Mouse (Mus musculus) 3134 (cell line): ENCODE data around the gene C1qtnf4.

Experiments
- DNase-seq: peaks from one replicate; pipeline ENCODE4 v3.0.0-alpha.2; 2011; ENCODE audit warnings: low spot score; ENCODE audit not compliant: insufficient read length; ENCODE audit errors: extremely low read depth

The C1qtnf4 gene

DNA sequence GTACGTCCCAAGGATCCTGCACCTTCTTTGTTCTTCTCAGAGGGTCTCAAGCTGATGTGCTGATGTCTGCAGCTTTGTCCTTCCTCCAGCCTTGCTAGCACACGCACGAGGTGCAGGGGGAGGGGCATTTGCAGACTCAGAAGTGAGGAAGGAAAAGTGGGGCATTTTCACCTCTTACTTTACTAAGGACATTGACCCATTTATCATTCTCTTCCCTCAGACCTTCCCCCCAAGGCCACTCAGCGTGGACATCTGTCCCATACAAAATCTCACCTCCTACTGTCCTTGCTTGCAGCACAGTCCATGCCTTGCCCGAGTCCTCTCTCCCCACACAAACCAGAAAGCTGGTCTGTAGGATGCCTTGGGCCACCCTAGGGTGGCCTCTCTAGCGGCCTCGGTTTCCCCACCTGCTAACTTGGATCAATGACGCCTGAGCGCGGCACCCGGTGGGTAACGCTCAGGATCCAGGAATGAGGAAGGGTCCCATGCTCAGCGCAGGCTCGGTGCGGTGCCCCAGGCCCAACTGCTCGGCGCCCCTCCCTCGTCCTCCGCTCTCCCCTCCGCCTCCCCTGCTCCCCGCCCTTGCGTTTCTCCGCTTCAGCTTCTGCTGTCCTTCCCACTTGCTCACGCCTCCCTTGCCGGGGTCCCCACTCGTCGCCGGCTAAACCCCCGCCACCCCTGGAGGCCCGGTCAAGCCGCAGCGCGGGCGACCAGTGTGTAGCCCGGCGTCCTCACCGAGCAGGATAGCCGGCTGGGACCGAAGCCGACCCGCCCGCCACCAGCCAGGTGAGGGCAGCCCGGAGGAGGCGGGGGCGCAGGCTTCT lies at the start of gene C1qtnf4:
Gene C1qtnf4, plus strand, starts transcription at position 643 of the 824 bp plus-strand sequence.
- DNase-seq: no peak

DNA sequence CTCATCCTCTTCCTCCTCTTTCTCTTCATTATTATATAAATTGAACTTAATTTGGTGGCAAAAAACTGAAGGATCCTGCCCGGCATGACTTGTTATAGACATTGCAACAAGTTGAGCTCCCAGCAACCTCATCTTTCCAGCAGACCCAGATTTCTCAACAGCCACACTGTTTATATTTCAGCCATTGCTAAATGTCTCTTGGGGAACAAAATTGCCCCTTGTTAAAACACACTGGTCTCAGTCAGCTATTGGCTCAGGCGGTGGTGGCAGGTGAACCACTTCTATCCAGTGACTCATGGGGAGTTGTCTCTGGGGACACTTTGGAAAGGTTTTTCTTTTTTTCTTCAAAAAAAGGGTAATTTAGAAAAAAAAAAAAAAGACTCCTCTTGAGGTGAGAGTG lies 47.0 kb upstream of the C1qtnf4 start:
- no peak for DNase-seq

GRCm38 (mm10) chr2:90843666-90844065 lies 42.0 kb upstream of the C1qtnf4 start:
- no peak for DNase-seq

- DNase-seq: no peak
Measured at GRCm38 (mm10) chr2:90844262-90844661, 41.4 kb upstream of the C1qtnf4 start.

- DNase-seq: no peak
Measured at GRCm38 (mm10) chr2:90845234-90845633, 40.4 kb upstream of the C1qtnf4 start.

DNA sequence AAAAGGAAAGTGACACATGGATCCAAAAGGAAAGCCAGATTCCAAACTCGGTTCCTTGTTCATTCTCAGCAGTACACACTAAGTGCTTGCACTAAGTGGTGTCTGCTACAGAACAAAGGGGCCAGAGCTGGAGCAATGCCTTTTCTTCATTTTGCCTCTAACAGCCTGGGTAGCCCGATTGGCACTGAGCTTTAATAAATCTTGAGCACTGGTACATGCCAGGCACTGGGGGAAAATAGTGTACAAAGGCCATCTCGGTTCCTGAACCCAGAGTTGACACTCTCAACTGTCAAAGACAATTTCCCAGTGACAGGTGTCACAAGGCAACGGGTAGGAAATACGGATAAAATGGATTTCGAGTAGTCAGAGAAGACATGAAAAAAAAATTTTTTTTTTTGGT lies 39.5 kb upstream of the C1qtnf4 start:
- DNase-seq: no peak

DNA sequence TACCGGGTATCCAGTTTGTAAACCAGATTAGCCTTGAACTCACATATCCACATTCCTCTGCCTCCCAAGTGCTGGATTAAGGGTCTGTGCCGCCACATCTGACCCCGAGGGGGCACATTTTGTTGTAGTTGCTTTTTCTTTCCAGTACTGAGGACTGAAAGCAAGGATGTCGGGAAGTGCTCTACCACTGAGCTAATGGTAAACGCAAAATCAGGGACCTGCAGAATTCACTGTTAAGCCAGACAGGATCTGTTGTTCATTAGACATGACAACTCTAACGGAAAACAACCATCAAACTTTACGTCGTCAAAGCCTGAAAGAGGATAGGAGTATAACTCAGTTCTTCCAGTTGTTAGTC lies 39.1 kb upstream of the C1qtnf4 start:
- DNase-seq: no peak

GRCm38 (mm10) chr2:90846955-90847680 lies 38.5 kb upstream of the C1qtnf4 start, which contains the start of gene Mtch2:
Mtch2 (plus strand) TSS chr2:90847155.
- peak; percentile 98 for DNase-seq

- DNase-seq: no peak
Measured at GRCm38 (mm10) chr2:90847681-90848050, 38.0 kb upstream of the C1qtnf4 start.

DNA sequence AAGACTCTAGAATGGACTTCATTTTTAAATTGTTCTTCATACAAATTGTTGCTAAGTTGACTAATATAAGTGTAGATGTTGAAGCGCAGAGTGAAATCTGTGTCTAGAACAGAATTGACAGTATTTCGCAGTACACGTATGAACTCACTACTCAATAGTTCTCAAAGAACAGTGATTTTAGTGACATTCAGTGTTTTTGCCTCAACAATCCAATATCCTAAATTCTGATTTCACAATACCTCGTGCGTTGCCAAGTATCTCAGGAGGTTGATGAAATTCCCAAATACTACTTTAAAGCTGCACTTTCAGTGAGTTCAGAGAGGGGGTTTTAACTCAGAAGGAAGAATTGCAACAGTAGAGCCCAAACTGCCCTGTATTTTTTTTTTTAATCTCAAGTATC lies 37.3 kb upstream of the C1qtnf4 start:
- no peak for DNase-seq

DNA sequence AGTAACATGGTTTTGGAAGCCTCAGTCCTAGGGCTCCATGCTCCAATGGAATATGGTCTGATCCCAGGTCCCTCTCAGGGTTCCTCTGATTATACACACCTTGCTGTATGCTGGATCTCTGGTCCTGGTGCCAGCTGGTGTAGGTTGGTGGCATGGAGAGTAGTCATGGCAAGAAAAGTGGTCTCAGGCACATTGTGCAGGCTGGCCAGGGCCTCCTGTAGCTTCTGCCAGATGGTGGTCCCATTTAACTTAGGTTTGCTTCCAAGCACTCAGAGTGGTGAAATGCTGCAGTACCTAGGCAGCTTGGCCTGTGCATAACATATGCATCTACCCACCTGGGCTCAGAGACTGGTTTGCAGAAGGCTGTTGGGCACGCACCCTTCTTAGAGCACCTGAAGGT lies 35.3 kb upstream of the C1qtnf4 start:
- DNase-seq: no peak

DNA sequence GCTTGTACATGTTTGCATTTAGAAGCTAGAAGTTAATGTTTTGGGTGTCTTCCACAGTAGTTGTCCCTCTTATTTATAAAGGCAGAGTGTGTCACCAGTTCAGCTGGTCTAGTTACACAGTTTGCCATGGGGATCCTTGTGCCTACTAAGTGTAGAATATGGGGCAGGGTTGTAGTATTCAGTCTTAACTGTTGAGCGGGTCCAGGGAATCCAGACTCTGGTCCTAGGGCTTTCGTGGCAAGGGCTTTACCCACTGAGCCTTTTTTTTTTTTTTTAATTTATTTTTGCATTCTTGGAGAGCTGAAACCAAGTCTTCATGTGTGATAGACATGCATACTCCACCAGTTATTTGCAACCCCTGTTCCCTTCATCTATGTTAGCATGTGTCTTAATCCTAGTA lies 24.2 kb upstream of the C1qtnf4 start:
- DNase-seq: no peak

DNA sequence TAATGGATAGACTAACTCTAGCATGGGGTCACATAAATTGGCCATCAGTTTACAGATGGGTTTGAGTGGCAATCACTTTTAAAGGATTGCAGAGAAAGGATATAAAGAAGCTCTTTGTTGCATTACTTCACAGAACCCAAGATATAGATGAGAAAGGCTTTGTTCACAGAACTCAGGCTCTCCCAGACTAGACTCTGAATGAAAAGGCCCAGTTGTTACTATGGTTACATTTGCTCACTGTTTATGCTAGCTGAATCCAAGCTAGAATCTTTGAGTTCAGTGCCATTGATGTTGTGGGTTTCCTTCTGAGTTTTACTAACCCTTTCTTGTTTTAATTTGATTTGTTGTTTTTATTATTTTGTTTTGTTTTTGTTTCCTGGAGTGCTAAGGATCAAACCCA lies 21.5 kb upstream of the C1qtnf4 start:
- DNase-seq: no peak

- DNase-seq: peak; percentile 23
Measured at GRCm38 (mm10) chr2:90866524-90866923, 19.1 kb upstream of the C1qtnf4 start.

GRCm38 (mm10) chr2:90870136-90870601 lies 15.5 kb upstream of the C1qtnf4 start:
- DNase-seq: no peak

GRCm38 (mm10) chr2:90871180-90871961 lies 14.3 kb upstream of the C1qtnf4 start:
- DNase-seq: no peak

GRCm38 (mm10) chr2:90874025-90874424 lies 11.6 kb upstream of the C1qtnf4 start:
- no peak for DNase-seq

DNA sequence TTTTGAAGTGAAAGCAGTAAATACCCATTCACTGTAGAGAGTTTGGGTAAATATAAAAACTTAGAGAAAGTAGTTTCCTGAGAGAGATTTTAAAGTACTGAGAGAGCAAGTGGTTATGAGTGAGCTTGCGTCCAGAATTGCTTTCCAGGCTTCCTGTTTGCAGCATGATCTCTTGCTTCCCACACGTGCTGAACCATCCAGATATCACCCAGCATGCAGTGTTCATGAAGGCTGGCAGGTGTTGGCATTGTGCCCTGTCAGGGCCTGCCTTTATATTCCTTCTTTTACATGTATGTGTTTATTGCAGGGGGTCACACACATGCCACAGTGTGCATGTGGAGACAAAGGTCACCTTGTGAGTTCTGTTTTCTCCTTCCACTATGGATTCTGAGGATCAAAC lies 10.4 kb upstream of the C1qtnf4 start:
- no peak for DNase-seq

- no peak for DNase-seq
Measured at GRCm38 (mm10) chr2:90877584-90878259, 7.9 kb upstream of the C1qtnf4 start.

DNA sequence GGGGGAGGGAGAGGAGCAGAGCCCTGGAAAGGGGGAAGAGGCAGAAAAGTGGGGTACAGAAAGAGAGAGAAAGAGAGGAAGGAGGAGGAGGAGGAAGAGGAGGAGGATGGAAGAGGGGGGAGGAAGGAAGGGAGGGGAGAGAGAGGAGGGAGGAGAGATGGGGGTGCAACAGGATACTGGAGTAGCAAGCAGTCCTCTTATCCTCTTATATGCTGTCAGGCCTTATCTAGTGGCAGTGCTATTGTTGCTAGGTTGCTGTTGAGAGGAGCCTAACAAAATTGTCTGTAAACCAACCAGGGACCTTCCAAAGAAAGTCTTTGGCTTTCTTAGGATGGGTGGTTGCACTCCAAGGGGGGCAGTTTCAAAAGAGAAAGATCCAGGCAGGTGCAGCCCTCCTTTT lies 6.2 kb upstream of the C1qtnf4 start:
- DNase-seq: no peak
